Mouse (Mus musculus): ENCODE data around the gene B4galnt1. TPM values are rescaled to one million over a fixed set of nuclear protein-coding genes. Genes with fewer than 3 reads are reported as not detected.

Gene B4galnt1
- polyA plus RNA-seq, 1 experiment = 76.1 TPM

- Histone ChIP-seq H3K4me1 (peaks cover 33% of the 10 kb centered on the region), H3K4me3 (replicated peaks) (no peak overlapping the region), H3K36me3 (replicated peaks; ENCODE audit: low read length) (peaks cover 80% of the 10 kb centered on the region), H3K27me3 (replicated peaks) (no peaks in the 10 kb centered on the region), H3K9me3 (no peaks in the 10 kb centered on the region)
- TF ChIP-seq FLI1 (IDR thresholded peaks at IDR 0.05; ENCODE audit: low read length) = no peak
- no peak for TF ChIP-seq GATA1 (IDR thresholded peaks at IDR 0.05; ENCODE audit: borderline replicate concordance, low read length)
Measured at GRCm38 (mm10) chr10:127200279-127200678, 35.3 kb downstream of the B4galnt1 start.

- Histone ChIP-seq H3K4me3 (replicated peaks) (no peak overlapping the region), H3K9me3 (no peaks in the 10 kb centered on the region), H3K36me3 (replicated peaks; ENCODE audit: low read length) (peaks cover 97% of the 10 kb centered on the region), H3K4me1 (peaks cover 32% of the 10 kb centered on the region), H3K27me3 (replicated peaks) (no peaks in the 10 kb centered on the region)
- TF ChIP-seq FLI1 (IDR thresholded peaks at IDR 0.05; ENCODE audit: low read length) (no peak), GATA1 (IDR thresholded peaks at IDR 0.05; ENCODE audit: borderline replicate concordance, low read length) (no peak)
Measured at GRCm38 (mm10) chr10:127203106-127203505, 38.1 kb downstream of the B4galnt1 start.

GRCm38 (mm10) chr10:127204589-127204988, 39.6 kb downstream of the B4galnt1 start:
- TF ChIP-seq FLI1 (IDR thresholded peaks at IDR 0.05; ENCODE audit: low read length) (no peak), GATA1 (IDR thresholded peaks at IDR 0.05; ENCODE audit: borderline replicate concordance, low read length) (no peak)
- H3K9me3 ChIP-seq = no peaks in the 10 kb centered on the region
- no peaks in the 10 kb centered on the region for H3K27me3 ChIP-seq (replicated peaks)
- H3K4me3 ChIP-seq (replicated peaks) = no peak overlapping the region
- peaks cover 97% of the 10 kb centered on the region for H3K36me3 ChIP-seq (replicated peaks; ENCODE audit: low read length)
- peaks cover 37% of the 10 kb centered on the region for H3K4me1 ChIP-seq

GRCm38 (mm10) chr10:127205373-127205772, 40.3 kb downstream of the B4galnt1 start:
- H3K4me1 ChIP-seq = peaks cover 44% of the 10 kb centered on the region

GRCm38 (mm10) chr10:127208921-127209320, 43.9 kb downstream of the B4galnt1 start:
- H3K4me1 ChIP-seq = peaks cover 44% of the 10 kb centered on the region
- H3K27me3 ChIP-seq (replicated peaks) = no peaks in the 10 kb centered on the region
- H3K9me3 ChIP-seq = no peaks in the 10 kb centered on the region
- no peak for TF ChIP-seq FLI1 (IDR thresholded peaks at IDR 0.05; ENCODE audit: low read length)
- TF ChIP-seq GATA1 (IDR thresholded peaks at IDR 0.05; ENCODE audit: borderline replicate concordance, low read length) = no peak
- peaks cover 55% of the 10 kb centered on the region for H3K36me3 ChIP-seq (replicated peaks; ENCODE audit: low read length)
- no peak overlapping the region for H3K4me3 ChIP-seq (replicated peaks)

More at GRCm38 (mm10) chr10:127205373-127205772, 40.3 kb downstream of the B4galnt1 start:
- no peaks in the 10 kb centered on the region for H3K9me3 ChIP-seq
- peak overlapping the region; percentile 47 for H3K4me3 ChIP-seq (replicated peaks)
- H3K36me3 ChIP-seq (replicated peaks; ENCODE audit: low read length) = peaks cover 90% of the 10 kb centered on the region
- H3K27me3 ChIP-seq (replicated peaks) = no peaks in the 10 kb centered on the region
- TF ChIP-seq FLI1 (IDR thresholded peaks at IDR 0.05; ENCODE audit: low read length) (no peak), GATA1 (IDR thresholded peaks at IDR 0.05; ENCODE audit: borderline replicate concordance, low read length) (no peak)

GRCm38 (mm10) chr10:127209928-127210570, 45.0 kb downstream of the B4galnt1 start:
- TF ChIP-seq FLI1 (IDR thresholded peaks at IDR 0.05; ENCODE audit: low read length) (no peak), GATA1 (IDR thresholded peaks at IDR 0.05; ENCODE audit: borderline replicate concordance, low read length) (no peak)
- Histone ChIP-seq H3K9me3 (no peaks in the 10 kb centered on the region), H3K4me1 (peaks cover 41% of the 10 kb centered on the region), H3K4me3 (replicated peaks) (peak overlapping the region; percentile 94), H3K27me3 (replicated peaks) (no peaks in the 10 kb centered on the region), H3K36me3 (replicated peaks; ENCODE audit: low read length) (peaks cover 45% of the 10 kb centered on the region)

- Histone ChIP-seq H3K4me3 (replicated peaks) (peak overlapping the region; percentile 94), H3K9me3 (no peaks in the 10 kb centered on the region), H3K27me3 (replicated peaks) (no peaks in the 10 kb centered on the region), H3K4me1 (peaks cover 39% of the 10 kb centered on the region), H3K36me3 (replicated peaks; ENCODE audit: low read length) (peaks cover 36% of the 10 kb centered on the region)
- TF ChIP-seq FLI1 (IDR thresholded peaks at IDR 0.05; ENCODE audit: low read length) = no peak
- no peak for TF ChIP-seq GATA1 (IDR thresholded peaks at IDR 0.05; ENCODE audit: borderline replicate concordance, low read length)
Measured at GRCm38 (mm10) chr10:127210961-127211405, 46.0 kb downstream of the B4galnt1 start.

GRCm38 (mm10) chr10:127211414-127211854, 46.4 kb downstream of the B4galnt1 start, which contains the start of gene Pip4k2c:
TSS of gene Pip4k2c (minus strand) at chr10:127211585.
- Histone ChIP-seq H3K27me3 (replicated peaks) (peaks cover 4% of the 10 kb centered on the region), H3K4me3 (replicated peaks) (peak within 1 kb of the TSS; percentile 94), H3K4me1 (peaks cover 36% of the 10 kb centered on the region), H3K36me3 (replicated peaks; ENCODE audit: low read length) (peaks cover 31% of the 10 kb centered on the region), H3K9me3 (no peaks in the 10 kb centered on the region)
- TF ChIP-seq FLI1 (IDR thresholded peaks at IDR 0.05; ENCODE audit: low read length) (no peak), GATA1 (IDR thresholded peaks at IDR 0.05; ENCODE audit: borderline replicate concordance, low read length) (no peak)

- Histone ChIP-seq H3K9me3 (no peaks in the 10 kb centered on the region), H3K4me3 (replicated peaks) (no peak overlapping the region), H3K36me3 (replicated peaks; ENCODE audit: low read length) (peaks cover 14% of the 10 kb centered on the region), H3K4me1 (peaks cover 48% of the 10 kb centered on the region), H3K27me3 (replicated peaks) (peaks cover 5% of the 10 kb centered on the region)
- no peak for TF ChIP-seq FLI1 (IDR thresholded peaks at IDR 0.05; ENCODE audit: low read length)
- no peak for TF ChIP-seq GATA1 (IDR thresholded peaks at IDR 0.05; ENCODE audit: borderline replicate concordance, low read length)
Measured at GRCm38 (mm10) chr10:127213272-127213671, 48.2 kb downstream of the B4galnt1 start.

- H3K4me1 ChIP-seq = peaks cover 49% of the 10 kb centered on the region
- H3K4me3 ChIP-seq (replicated peaks) = no peak overlapping the region
- TF ChIP-seq FLI1 (IDR thresholded peaks at IDR 0.05; ENCODE audit: low read length) = no peak
- TF ChIP-seq GATA1 (IDR thresholded peaks at IDR 0.05; ENCODE audit: borderline replicate concordance, low read length) = no peak
- H3K36me3 ChIP-seq (replicated peaks; ENCODE audit: low read length) = peaks cover 8% of the 10 kb centered on the region
- peaks cover 5% of the 10 kb centered on the region for H3K27me3 ChIP-seq (replicated peaks)
- peaks cover 2% of the 10 kb centered on the region; the same call in 1 of the 2 replicates for H3K9me3 ChIP-seq
Measured at GRCm38 (mm10) chr10:127213704-127214421, 48.8 kb downstream of the B4galnt1 start.
